Mouse (Mus musculus) heart, adult 18-20 months (tissue): Measurements from ENCODE around the gene Atf7ip. TPM values are rescaled to one million over a fixed set of nuclear protein-coding genes. Genes with fewer than 3 reads are reported as not detected.
A peak's percentile ranks its signal among the peaks of the same experiment; 100 is the strongest.

ENCODE experiments used
- DNase-seq, 2 experiments: peaks; one replicate each; pipeline ENCODE4 v3.0.0; 2021 to 2022; ENCODE audit warnings: mixed read lengths in 1 of 2
- total RNA-seq, 2 experiments: library from RNA; stranded (reverse); gene quantifications; 2 replicates each; pipeline ENCODE4 v1.2.3; 2021

Atf7ip gene
- total RNA-seq, 2 experiments from 2014 or later, result 59.7 to 88.7 TPM

DNA sequence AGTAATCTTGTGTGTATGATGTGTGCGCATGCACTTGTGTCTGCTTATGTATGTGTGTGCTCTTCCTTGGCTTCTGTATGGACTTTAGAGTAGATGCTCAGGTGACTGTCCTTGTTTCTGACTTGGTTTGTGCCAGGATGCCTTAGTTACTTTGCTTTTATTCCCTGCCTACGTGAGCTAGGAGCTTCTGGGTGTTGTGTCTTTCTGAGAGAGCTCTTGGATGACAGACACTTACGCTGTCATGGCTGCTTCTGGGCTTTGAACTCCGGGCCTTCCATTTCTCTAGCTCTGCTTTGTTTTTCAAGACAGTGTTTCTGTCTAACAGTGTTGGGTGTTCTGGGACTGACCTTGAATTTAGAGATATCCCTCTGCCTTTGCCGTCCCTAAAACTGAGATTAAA is 16.7 kb downstream of the Atf7ip start:
- DNase-seq, result no peak

DNA sequence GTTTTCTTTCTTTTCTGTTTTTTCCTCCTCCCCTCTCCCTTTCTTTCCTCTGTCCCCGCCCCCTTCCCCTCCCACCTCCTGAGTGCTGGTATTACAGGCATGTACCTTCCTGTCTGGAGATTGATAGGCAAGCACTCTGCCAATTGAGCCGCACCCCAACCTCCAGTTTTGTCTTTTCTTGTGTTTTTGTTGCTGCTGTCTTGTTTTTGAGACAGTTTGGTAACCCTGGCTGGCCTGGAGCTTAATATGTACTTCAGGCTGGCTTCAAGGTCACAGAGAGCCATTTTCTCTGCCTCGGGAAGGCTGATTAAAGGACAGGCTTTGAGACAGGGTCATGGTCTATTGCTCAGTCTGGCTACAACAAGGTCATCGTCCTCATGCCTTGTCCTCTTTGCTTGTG is 18.8 kb downstream of the Atf7ip start:
- no peak for DNase-seq

DNA sequence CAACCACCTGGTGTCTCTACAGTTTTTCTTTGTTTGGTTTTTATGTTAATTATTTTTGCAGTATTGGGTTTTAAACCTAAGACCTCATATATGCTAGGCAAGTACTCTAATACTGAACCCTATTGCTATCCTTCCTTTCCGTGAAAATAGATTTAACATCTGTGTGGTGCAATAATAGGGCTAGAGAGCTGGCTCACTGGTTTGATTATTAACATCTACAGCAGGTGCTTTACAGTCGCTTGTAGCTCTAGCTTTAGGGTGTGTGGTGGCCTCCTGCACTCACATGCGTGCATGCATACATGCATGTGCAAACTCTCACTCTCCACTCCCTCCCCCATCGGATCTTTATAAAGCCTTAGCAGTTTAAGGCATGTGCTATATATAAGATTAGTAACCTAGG is 19.6 kb downstream of the Atf7ip start:
- no peak for DNase-seq

DNA sequence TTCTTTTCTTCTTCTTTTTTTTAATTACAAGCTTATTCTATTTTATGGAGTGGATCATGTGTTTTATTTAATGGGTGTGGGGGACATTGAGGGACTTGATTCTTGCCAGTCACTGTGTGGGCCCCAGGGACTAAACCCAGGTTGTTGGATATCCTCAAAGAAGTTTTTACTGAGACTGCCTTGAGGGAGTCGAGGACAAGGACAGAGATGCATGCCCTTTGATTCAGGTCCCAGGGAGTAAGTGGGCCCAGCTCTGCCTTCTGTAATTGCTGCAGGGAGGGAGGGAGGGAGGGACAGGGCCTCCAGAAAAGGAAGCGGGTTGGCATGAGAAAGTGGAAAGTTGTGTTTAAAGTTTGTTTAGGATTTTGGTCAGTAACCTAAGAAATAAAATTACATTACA is 23.2 kb downstream of the Atf7ip start:
- no peak for DNase-seq

DNA sequence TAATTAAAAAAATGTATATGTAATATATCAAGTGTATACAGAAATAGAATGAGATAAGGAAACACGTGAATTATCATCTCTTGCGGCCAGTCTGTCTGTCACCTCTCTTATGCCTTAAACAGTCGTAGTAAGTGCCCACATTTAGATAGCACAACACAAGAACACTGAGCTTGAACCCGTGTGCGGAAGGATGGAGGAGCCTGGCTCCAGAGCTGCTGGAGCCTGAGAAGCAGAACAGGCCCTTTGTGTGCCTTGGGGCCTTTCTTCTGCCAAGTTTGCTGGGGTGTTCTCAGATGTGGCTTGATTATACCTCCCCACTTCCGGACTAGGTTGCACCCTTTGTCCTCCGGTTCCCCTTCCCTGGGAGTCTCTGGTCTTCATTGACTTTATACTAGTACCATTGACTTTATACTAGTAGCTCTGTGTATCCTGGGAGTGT is 25.8 kb downstream of the Atf7ip start:
- peak; percentile 67 to 73 for DNase-seq

DNA sequence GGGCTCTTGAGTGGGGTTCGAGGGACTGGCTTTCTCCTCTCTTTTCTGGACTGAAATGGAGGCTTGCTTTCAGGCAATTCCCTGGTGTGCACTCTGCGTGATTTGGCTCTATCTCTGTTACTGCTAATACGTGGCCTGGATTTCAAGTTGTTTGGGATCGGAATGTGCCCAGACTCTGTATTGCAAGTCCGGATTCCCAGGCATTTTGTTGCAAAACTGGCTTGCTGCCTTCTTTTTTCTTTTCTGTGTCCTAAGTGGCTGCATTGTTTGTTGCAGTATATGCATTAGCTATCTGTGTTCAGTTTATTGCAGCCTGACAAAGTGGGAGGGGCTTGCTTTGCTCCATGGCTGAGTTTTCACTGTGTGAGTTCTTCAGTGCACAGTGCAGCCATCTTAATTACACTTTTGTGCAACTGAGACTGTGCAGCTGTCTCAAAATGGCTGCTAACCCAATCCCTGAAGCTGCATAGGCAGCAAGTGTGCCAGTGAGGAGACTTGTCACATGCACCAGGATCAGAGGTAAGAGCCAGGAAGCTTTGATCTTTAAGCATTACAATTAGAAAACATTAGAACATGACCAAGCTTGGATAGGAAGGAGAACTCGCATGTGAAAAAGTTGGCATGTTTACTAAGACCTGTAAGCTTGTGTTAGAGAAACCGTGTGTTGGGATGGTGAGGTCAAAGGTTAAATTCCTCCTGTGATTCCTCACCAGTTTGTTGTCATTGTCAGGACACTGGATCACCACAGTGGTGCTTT is 26.7 kb downstream of the Atf7ip start:
- peak; percentile 91 to 94 for DNase-seq

DNA sequence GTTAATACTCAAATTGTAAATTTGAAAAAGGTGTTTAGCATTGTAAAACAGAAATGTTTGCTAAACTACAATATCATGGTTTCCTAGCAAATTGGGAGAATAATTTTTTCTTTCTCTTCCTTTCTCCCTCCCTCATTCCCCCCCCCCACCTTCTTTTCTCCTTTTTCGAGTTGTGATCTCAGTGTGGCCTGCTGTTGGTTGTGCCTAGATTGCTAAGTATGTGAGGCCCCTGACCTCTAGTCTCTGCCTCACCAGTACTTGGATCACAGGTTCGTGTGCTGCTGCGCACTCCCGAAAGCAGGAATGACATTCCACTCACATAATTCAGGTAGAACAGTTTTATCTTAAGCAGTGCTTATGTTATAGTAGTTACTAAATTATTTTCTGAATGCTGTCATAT is 27.8 kb downstream of the Atf7ip start:
- no peak for DNase-seq

DNA sequence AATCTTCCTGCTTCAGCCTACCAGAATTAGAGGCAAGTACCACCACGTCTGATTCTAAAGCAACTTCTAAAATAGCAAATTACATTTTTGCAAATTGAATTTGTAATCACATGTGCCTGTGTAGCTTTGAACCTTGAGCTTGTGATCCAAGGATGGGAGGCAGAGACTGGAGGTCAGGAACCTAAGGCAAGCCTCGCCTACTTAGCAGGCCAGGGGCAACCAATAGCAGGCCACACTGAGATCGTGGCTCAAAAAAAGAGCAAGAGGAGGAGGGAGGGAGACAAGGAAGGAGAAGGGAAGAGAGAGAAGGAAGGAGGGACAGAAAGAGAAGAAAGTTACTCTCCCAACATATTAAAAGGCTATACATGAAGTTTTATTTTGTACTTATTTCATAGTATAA is 28.5 kb downstream of the Atf7ip start:
- no peak for DNase-seq

DNA sequence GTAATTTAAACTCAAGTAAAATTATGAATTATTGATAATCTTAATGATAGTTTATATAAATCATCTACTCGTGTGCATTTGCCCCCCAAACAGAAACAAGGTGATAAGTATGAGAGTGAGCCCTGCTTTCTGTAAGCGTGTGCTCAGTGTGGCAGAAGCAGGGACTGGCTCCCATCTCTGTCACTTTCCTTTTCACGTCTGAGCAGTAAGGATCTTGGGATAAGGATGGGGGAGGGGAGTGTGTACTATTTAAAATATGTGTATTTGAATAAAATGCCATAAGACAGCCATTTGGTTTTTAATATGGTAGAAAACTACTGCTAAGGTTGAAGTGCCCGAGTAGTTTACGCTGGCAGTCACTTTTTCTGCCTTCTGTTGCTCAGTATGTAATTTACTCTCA is 29.2 kb downstream of the Atf7ip start:
- no peak for DNase-seq

DNA sequence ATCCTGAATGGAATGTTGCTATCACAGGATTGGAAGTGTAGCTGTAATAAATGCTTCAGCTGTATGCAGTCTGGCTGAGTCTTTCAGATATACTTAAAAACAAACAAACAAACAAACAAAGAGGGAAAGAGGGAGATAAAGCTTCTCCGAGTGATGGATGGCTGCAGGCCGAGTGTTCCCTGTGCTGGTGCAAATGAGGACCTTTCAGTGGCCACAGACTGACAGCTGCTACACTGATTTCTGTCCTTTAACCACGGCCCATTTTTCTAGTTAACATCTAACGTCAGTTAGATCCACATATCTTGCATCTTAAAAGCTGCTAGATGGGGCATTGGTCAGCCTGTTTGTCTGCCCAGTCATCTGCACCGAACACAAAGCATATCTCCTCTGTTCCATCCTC is 30.2 kb downstream of the Atf7ip start:
- no peak for DNase-seq

DNA sequence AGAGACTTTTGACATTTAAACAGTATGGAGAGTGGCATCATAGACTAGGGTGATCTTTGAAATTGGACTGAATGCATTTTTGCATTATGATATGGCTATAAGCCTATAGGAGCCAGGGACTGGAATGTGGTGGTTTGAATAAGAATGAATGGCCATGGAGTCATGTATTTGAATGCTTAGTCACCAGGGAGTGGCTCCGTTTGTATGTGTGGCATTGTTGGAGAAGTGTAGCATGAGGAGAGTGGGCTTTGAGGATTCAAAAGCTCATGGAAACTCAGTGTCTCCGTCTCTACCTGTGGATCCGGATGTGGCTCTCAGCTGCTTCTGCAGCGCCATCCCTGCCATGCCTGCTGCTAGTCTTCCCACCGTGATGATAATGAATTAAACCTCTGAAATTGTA is 35.4 kb downstream of the Atf7ip start:
- no peak for DNase-seq

DNA sequence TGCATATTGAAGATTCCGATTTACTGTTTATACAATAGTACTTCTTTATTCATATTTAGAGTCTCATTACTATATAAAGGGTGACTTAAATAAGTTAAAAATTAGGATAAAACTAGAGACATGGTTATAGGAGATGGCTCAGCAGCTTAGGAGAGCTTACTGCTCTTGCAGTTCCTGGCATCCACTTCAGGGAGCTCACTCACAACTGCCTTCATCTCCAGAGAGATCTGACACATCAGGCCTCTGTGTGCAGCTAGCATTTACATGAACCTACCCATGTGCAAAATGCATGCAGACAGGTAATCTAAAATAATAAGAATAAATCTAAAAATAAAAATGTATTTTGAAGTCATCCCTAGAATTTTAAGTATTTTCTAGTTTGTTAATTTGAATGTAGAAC is 36.1 kb downstream of the Atf7ip start:
- no peak for DNase-seq

DNA sequence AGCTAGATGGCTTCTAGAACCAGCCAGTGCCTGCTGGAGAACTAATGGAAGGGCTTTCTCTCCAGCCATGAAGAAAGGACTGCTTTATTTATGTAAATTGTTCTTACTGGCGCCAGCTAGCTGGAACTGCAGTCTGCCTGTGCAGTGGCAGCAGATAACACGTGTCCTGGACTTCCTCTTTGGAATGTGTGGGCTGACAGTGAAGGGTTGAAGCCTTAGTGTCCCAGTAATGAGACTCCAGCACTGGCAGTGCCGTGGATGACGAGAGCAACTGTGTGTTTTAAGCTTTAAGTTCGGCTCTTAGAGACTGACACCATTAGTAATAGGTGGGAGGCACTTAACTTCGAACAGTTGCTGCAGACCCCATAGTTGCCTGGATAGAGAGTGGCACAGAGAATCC is 37.2 kb downstream of the Atf7ip start:
- peak; percentile 85 to 89 for DNase-seq

DNA sequence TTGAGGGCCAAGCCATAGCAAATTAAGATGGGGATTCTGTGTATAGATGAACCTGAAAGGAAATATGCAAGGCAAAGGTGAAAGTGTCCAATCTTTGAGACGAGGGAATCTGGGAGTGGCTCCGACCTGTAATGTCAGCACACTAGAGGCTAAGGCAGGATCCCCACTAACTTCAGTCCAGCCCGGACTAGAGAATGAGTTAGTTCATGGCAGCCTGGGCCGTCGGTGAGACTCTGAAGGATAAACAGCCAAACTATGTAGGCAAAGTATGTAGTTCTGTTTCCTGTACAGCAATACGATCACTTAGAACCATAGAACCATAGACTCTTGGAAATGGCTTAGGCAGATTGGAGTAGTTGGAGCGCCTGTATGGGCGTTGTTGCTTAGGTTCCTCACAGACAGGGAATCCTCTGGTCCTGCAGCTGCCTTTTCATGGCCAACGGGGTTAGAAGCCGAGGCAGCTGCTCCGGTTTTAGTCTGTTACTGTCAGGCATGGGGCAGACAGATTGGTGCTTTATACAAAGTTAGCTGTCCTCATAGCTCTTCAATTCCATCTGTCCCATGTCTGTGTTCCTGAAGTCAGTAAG is 39.4 kb downstream of the Atf7ip start:
- DNase-seq, result no peak

DNA sequence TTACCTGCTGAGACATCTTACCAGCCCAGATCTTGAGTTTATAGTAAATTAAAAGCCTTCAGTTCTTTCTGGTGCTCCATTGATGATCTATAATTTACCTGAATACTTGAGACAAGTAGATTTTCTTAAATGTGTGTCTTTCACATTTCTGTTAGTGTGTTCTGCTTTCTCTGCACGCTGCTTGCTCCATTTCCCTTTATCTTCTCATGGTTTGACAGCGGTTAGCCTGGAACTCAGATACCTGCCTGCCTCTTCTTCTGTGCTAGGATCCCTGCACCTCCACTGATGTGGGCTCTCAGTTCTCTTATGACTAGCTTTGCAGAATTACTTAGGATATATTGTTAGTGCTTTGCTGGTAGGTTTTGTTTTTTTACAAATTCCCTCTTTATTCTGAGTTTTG is 40.3 kb downstream of the Atf7ip start:
- DNase-seq, result no peak

DNA sequence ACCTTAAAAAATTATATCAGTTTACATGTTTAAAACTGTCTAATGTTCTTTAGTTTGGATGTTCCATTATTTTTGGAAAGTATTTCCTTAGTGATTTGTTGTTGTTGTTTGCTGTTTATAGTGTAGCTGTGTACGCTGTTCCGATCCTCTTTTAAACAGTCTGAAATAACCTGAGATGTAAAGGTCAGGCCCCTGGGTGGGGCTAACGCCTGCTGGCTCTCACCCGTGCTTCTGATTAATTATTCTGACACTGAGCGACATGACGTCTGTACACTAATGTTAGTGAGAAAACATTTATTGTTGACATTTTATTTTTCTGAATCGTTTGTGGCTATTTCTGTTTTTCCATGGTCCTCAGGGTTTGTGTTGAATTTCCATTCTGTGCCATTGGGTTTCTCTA is 41.0 kb downstream of the Atf7ip start:
- DNase-seq, result no peak

DNA sequence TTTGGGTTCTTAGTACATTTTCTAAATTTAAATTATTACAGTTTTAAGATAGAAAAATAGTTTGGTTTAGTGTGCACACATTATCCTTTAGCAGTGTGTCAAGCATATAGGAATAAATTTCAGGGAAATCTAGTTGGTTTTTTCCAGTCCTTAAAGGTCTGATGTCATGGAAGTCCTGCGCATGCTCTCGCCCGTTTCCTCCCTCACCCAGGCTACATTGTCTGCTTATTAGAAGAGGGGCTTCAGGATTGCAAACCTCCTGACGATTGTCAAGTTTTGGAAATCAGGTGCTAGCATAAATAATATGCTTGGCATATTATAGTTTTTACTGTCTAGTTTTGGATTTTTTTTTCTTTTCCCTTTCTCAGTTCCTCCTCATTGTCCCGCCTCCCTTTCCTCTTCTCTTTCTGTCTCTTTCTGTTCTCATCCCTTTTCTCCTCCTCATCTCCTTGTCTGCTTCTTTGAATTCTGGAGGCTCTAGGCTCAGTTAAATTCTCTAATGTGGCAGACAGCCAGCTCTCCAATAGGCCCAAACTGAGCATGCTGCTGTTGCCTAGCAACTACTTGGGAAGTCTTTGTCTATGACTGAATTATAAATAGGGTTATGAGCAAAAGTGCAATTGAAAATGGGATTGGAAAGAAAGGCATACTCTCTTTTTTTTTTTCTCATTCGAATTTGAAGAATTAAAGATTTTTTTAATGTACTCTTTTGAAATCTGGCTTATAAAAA is 42.2 kb downstream of the Atf7ip start:
- DNase-seq, result peak; percentile 79 to 87

DNA sequence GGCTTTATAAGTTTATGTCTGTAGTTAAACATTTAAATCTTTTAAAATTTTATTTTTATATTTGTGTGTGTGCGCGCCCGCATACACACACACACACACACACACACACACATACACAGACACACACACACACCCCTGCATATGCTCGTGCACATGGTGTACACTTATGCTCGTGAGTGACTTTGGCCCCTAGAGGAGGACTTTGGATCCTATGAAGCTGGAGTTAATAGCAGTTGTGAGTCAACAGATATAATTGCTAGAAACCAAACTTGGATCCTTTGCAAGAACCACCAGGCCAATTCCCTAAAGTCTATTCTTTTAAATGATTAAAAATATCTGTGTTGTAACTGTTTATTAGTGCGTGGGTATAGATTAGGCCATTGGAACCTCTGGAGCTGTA is 42.8 kb downstream of the Atf7ip start:
- no peak for DNase-seq

DNA sequence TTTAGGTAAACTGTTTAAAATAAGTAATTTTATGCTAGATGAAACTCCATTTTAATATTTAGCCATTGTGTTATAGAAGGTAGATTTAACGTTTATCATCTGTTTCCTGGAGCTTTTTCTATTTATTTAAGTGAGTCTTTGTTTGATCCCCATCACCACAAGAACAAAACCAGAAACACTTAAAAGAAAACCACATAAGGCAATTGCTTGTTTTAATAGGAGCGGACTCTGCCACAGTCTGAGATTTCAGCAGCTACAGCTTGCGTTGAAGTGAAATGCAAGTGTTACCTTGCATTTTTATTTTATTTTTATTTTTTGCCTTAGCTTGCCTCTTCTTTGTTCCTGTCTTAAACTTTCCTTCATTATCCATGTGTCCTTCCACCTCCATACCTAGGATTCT is 43.6 kb downstream of the Atf7ip start:
- no peak for DNase-seq

DNA sequence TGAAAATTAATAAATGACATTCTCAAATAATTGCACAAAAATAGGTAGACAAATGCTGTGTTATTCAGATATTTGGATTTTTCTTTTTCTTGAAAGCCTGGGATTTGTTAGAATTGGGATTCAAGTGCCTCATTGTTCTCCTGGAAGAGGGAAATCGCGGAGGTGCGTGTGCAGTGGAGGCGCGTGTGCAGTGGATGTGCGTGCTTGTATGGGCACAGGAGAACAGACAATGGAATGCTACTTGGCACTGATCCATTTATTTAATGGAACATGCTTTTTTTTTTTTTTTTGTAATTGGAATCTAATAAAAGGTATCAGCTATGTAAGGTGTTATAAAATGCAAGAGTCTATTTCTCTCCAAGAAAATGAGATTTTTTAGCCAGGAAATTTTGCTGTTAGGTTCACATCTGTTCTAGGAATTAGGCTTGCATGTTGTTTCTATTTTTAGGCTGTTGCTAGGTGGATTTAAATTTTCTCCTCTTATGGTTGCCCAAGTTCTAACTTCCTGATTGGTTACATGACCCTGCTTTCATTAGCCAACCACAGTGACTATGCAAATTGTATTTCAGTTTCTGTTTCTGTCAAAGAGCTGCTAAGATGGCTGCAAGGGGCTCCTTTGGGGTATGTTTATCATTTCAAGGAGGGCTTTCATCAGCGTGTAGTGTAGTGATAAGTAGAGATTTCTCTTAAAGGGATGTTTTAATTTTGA is 44.8 kb downstream of the Atf7ip start:
- peak in 1 of 2 experiments; percentile 71 for DNase-seq

DNA sequence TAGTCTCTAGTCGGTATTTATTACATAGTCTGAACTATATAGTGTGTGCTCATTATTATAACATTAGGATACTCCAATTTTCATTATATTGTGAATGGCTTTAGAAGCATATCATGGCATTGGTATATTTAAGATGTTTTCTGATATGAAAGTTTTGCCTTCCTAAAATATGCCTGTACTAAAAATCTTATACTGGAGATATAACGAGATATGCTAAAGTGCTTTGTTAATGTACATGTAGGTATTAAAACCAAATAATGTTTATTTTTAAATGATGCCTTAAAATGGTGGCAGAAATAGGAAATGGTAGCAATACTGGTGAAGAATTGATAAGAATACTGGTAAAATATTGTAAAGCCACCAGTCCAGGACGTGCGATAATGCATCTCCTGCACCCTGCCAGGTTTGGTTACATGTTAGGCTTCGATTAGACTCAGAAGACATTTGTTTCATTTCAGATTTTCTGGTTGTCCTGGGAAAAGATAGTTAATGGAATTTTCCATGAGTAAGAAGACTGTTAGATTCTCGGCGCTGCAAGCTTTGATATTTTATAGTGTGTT is 45.7 kb downstream of the Atf7ip start:
- no peak for DNase-seq

DNA sequence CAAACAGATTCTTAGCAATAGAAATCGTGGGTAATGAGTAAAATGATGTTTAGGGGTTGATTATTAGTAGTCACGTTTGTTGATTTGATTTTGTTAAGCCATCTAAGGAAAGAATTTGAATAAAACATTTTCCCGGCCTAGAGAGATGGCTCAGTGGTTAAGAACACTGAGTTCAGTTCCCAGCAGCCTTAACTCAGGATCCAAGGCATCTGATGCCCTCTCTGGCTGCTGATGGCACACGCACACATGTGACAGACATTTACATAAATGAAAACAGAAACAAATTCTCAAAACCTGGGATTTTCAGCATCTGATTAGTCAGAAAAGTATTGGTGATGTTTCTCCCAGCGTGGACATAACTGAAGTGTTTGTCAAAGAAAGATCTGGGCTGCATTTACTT is 47.2 kb downstream of the Atf7ip start:
- no peak for DNase-seq
